In genomic region chr4:83307686-83308469, GRCm38 (mm10) we compare ENCODE assay signal across 8 mouse cellular contexts. TPM values are rescaled to one million over a fixed set of nuclear protein-coding genes. Genes with fewer than 3 reads are reported as not detected.
DNase-seq lines count a peak whose midpoint lies in the region; ATAC-seq lines count a peak whose summit lies in the region.

No protein-coding gene starts in this region.

- intact Hi-C loops in heart, postnatal 10 days (cut with DNase I) = no loop called here

- ATAC-seq in erythroid progenitor cell, adult 5-6 weeks (replicated peaks; ENCODE audit: low FRiP score, poor library complexity, severe bottlenecking) = no peak
- no peak for ATAC-seq in megakaryocyte progenitor cell, adult 5-6 weeks (replicated peaks; ENCODE audit: poor library complexity)

- DNase-seq in urinary bladder, postnatal 14 days (ENCODE audit: low spot score) = peak; percentile 62
- DNase-seq in urinary bladder, postnatal 4 days (ENCODE audit: low spot score in 2 of 2) = no peak
- peak; percentile 53 to 64 for DNase-seq in heart, postnatal 10 days
- DNase-seq in lung, adult 18-20 months = peak; percentile 78 to 80
- no peak for DNase-seq in thymus, postnatal 14 days
- DNase-seq in cerebellum, postnatal 4 days (ENCODE audit: low spot score in 2 of 2) = no peak

RNA-seq across cellular contexts. Expression of gene Ttc39b, which starts 16.2 kb away (rescaled TPM):
- total RNA-seq in heart, postnatal 10 days (2021) = 10 to 100 TPM; 13.9 to 14.5 TPM
- 0.84 and 1.1 TPM in 2 replicates for total RNA-seq in erythroid progenitor cell, adult 5-6 weeks (2015; ENCODE audit: low replicate concordance)
- 1.0 and 1.4 TPM in 2 replicates for total RNA-seq in erythroid progenitor cell, adult 5-6 weeks (2017; ENCODE audit: low replicate concordance)
- total RNA-seq in megakaryocyte progenitor cell, adult 5-6 weeks (2015) = 1.9 and 2.9 TPM in 2 replicates
- total RNA-seq in megakaryocyte progenitor cell, adult 5-6 weeks (2017) = 1.00 and 3.3 TPM in 2 replicates

Comparison
In these comparisons a context has a peak if more than half of its experiments do, and no peak if none do; other contexts are left out.
1. DNase-seq: peak in urinary bladder, postnatal 14 days (single experiment), heart, postnatal 10 days (2 of 2) and lung, adult 18-20 months (2 of 2); none in urinary bladder, postnatal 4 days (0 of 2), thymus, postnatal 14 days (single experiment) and cerebellum, postnatal 4 days (0 of 2).